Mouse (Mus musculus) embryo, embryonic 9.5 days (tissue): ENCODE data around the gene Fzr1.

Experiments used
- DNase-seq: peaks from one replicate; pipeline ENCODE4 v3.0.0-alpha.2; 2017; ENCODE audit errors: extremely low spot score

Gene Fzr1

DNA sequence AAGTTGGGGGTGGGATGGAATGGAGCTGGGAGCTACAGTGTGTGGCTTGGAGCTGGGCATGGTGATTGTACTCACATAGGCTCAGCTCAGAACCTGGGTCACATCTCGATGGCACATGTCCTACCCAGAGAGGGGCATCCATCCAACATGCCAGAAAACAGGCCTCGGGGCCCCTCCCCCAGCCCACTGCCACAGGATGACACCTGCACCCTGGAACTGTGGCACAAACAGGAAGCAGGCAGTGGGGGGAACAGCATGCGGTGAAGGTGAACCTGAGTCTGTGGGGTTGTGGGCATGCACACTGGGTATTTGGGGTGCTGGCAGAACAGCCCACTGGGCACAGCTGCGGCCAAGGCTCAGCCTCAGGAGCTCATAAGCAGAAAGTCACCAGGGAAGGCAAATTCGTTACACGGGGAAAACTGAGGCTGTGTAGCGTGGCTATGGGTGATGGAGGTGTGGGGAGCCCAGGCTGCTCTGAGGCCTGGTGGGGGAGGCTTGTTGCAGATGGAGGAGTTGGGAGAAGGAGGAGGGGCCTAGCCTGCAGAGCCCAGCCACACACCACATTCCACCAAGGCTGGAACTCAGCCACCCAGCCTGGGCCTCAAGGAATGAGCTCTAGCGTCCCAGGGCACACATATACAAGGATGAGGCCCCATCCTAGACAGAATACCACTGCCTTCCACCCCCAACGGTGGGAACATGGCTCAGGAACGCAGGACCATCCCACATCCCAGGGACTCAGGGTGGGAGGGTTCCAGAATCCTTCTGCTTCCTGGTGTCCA is 48.9 kb downstream of the Fzr1 start:
- DNase-seq, result no peak

DNA sequence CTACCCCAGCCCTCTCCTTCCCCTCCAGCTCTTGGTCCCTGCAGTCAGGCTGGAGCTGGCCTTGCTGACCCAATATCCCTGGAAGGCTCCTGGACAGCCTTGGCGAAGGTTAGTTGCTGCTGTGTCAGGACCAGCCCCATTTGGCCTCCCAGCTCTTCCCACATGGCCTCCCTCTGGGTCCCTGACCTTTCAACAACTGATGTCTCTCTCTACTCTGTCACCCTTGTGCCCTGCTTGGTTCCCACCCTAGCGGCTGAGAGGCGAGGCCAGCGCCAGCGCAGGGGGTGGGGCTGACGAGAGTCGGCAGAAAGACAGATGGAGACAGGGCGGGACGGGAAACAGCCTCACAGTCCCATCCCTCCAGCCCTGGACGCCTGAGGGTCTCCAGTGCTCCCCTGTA is 49.9 kb downstream of the Fzr1 start, which contains the start of gene Tbxa2r:
Gene Tbxa2r, plus strand, starts transcription at position 346 of the 400 bp plus-strand sequence.
- no peak for DNase-seq

DNA sequence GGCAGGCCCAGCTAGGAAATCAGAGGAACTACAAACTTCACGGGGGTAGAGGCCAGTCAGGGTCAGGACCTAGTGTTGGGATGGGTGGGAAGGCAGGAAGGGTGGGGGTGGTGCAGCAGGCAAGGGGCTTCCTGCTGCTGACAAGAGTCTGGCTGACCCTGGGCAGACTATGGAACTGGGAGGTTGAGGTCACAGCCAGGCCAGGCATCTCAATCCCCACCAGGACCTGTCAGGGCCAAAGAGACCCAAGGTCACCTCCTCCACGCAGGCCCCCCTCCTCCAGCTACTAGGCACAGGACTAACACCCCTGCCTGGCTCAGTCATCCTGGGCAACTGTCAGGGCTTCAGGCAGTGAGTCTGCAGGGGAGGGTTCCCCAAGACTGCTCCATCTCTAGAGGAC is 50.4 kb downstream of the Fzr1 start:
- DNase-seq, result no peak

DNA sequence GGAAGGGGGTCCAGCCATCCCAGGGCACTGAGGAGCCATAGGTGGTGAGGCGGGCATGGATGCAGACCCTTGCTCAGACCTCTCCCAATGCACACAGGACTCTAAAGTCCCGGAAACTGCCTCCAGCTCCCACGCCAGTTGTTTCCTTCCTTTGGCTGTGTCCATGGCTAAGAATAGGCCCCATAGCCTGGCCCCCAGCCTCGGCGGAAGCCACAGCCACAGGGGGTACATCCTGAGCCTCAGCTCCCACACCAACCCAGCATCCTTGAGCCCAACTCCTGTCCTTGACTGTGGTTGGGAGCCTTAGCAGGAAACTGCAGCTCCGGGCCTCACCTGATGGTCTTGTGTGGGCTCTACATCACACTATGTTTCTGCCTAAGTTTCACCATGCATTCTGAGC is 51.5 kb downstream of the Fzr1 start:
- no peak for DNase-seq

DNA sequence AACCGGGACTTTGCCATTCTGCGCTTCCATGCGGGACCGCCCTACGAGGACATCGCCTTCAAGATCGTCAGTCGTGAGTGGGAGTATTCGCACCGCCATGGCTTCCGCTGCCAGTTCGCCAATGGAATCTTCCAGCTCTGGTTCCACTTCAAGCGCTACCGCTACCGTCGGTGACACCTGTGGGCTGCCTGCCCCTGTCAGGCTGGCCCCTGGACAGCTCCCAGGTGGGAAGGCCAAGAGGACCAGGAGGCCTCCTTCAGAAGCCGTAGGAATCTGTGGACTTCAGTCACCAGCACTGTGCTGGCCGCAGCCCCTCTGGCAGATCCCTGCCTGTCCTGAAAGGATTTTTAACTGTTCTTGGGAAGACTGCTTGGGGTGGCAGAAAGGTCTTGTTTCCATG is 52.5 kb downstream of the Fzr1 start:
- DNase-seq, result no peak

DNA sequence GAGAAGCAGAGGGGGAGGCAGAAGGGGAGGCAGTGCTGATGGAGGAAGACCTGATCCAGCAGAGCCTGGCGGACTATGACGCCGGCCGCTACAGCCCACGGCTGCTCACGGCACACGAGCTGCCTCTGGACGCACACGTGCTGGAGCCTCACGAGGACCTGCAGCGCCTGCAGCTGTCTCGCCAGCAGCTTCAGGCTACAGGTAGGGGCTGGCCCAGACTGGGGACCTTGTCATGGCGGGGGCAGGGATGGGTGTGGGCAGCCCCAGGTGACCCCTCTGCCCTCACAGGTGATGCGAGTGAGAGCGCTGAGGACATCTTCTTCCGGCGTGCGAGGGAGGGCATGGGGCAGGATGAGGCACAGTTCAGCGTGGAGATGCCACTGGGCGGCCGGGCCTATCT is 53.1 kb downstream of the Fzr1 start:
- DNase-seq, result no peak

DNA sequence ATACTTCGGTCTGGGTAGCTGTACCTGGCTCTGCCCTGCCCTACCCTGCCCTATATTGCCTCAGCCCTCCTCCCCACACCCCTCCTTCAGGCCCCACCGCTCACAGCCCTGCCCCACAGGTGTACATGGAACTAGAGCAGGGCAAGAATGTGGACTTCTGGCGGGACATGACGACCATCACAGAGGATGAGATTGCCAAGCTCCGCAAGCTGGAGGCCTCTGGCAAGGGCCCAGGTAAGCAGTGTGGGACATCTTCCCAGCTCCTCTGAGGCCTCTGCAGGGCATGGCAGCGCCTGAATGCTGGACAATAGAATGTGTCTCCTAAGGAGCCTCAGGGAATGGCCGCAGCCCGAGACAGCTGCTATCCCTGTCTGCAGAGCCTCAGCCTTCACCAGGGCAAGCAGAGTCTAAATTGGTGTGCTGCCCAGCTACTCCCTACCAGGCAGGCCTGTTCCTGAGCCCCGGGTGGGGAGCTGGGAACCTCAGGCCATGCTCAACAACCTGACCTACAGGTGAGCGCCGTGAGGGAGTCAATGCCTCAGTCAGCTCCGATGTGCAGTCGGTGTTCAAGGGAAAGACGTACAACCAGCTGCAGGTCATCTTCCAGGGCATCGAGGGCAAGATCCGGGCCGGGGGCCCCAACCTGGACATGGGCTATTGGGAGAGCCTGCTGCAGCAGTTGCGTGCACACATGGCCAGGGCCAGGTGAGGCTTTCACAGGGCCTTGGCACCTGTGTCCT is 54.4 kb downstream of the Fzr1 start:
- no peak for DNase-seq

DNA sequence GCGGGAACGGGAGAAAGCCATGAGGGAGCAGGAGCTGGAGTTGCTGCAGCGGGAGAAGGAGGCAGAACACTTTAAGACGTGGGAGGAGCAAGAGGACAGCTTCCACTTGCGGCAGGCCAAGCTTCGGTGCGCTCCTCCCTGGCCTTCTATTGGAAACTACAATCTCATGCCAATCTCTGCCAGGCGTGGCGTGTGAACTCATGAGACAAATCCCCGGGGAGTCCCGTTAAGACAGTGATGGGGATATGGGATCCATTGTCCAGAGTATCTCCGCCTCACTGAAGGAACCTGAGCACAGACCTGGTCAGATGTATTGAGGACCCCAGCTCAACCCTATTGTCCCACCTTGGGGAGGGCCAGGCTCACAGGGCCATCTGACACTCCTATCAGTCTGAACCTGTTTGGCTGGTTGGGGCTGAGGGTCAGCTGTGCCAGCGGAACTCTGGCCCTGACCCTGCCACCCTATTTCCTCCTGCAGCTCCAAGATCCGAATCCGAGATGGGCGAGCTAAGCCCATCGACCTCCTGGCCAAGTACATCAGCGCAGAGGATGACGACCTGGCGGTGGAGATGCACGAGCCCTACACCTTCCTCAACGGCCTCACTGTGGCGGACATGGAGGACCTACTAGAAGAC is 55.1 kb downstream of the Fzr1 start:
- no peak for DNase-seq

DNA sequence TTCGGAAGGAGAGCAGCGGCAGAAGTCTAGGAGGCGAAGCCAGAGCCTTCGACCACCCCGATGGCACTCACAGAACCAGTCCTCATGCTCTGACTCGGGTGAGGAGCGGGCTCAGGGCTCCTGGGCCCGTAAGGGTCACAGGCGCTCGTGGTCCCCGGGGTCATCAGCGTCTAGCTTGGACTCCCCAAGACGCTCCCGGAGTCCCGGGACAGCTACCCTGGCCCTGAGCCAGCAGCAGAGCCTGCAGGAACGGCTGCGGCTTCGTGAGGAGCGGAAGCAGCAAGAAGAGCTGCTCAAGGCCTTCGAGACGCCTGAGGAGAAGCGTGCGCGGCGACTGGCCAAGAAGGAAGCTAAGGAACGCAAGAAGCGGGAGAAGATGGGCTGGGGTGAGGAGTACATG is 55.9 kb downstream of the Fzr1 start:
- DNase-seq, result no peak

DNA sequence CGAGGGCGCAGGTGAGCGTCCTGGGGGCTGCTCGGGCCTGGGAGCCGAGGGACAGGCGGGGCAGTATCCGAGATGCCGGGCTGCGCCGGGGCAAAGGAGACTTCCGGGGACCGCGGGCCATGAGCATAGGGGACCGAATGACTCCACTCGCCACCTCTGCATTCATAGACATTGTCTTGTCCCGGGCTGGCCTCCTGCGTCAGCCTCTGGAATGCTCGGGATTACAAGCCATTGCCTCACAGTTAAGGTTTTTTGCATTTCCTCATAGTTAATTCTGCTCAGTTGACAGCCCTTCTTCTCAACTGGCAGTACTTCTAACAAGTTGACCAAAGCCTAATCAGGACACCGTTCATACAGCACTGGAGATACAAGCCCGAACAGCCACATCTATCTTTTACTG is 56.9 kb downstream of the Fzr1 start:
- DNase-seq, result no peak

DNA sequence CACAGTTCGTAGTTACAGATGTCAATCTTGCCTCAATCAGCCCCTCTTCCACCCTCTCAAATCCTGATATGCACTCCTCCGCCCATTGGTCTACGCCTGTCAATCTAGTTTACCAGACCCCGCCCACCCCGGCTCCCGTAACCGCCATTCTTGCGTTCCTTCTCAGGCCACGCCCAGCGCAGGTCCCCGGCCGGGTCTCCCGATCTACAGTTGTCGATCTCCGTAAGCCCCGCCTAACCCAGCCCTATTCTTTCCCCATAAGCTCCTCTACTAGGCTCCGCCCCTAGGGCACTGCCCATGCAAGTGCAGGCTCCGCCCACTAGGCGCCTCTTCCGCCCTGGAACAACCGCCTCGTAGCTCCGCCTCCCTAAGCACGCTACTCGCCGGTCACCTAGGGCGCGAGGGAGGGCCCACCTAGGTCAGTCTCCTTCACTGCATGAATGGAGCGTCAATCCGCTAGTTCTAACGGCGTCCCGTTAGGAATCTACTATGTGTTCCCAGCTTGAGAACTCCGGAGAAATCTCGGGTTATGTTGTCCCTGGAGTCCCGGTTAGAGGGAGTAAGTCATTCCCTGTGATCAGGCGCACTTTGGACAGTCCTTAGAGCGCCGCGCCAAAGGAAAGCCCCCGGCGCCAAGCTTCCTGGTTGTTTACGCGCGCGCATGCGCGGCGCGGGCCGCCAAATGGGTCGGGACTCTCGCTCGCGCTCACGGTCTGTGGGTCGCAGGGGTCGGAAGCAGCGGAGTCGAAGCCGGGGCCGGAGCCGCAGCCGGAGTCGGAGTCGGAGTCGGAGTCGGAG is 57.6 kb downstream of the Fzr1 start, which contains the start of gene Cactin:
Gene Cactin, plus strand, starts transcription at position 554 of the 798 bp plus-strand sequence.
- DNase-seq, result peak; percentile 99

DNA sequence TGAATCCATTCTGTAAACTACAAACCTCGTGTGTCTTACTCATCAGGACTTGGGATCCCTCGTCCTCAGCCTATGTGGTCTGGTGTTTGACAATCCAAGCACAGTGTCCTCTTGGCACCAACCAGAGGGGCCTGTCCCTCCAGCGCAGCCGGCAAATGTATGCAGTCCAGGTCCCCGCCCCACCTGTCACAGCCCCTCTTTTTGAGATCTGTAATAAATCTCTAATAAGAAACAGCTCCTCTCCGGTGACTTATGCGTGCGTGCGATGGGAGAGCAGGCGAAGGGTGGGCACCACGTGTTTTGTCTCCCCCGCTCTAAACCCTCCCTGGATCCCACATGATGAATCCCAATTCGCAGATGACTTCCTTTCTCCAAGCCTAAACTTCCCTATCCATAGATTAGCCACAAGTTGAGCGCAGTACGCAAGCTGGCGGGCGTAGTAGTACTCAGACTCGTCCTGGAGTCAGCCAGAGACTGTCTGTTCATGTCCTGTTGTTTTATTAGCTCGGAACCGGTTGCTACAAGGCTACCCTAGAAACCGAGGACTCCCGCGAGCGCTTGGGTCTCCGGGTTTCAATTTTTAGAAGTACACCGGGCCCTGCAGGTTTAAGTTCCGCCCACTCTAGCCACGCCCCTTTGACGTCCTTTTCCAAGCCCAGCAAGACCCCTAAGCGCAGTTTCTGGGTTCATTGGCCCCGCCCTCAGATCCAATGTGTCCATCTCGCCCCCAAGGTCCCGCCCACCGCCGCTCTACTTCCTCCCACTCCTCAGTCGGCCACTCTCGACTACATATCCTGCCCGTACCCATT is 58.4 kb downstream of the Fzr1 start:
- peak; percentile 99 for DNase-seq

DNA sequence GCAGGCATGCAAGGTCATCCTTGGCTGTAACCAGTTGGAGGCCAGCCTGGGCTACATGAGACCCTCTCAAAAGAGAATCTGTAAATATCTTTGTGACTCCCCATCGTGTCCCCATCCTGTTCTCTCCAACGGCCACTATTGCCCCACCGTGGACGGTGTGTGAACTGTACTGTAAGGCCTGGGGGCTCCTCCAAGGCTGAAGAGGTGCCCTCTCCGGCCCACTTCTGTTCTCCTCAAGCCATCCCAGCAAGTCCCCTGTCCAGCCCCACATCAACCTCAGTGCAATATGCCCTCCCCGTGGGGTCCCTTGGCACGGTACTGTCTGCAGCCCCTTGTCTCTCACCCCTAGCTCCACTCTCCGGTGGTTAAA is 59.0 kb downstream of the Fzr1 start:
- DNase-seq, result no peak

DNA sequence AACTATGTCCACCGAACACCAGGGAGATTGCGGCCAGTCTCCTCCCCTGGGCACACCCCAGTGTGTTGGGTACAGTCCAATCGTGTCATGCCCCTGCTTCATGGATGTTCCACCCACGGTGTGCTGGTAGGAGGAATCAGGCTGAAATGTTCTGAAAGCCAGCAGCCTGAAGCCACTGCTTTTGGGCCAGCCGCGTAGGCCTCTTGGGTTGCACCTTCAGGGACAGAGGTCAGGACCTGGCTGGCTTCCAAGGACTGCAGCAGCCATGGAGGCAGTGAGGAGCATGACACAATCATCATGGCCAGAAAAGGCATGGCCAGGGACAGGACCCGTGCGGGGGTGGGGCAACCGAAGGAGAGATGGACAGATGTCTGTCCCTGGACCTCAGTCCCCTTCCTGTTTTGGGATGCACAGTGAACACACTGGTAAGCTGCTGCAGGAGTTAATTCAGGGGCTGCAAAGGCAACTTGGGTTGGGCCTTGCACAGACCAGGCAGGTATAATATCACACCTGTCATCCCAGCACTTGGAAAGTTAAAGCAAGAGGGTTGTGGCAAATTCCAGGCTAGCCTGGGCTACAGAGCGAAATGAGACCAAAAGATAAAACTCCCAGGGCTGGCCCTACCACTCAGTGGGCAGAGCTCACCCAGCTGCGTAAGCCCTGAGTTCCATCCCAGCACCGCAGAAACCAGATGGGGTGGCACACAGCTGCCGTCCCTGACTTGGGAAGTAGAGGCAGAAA is 59.6 kb downstream of the Fzr1 start:
- DNase-seq, result no peak

DNA sequence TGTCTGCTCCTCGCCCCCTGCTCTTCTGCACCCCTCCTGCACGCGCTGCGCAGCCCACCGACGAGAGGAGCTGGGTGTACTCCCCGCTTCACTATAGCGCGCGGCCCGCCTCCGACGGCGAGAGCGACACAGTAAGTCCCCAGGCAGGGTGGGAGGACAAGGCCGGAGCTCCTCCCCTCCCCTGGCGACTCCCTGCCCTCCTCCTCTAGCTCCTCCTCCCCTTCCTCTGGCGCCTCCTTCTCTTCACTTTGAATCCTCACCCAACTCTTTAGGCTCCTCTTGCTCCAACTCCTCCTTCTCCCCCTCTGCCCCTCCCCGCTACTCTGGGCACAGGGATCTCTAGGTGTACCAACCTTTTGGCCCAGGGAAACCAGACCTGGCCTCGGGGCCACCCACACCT is 61.0 kb downstream of the Fzr1 start:
- no peak for DNase-seq

DNA sequence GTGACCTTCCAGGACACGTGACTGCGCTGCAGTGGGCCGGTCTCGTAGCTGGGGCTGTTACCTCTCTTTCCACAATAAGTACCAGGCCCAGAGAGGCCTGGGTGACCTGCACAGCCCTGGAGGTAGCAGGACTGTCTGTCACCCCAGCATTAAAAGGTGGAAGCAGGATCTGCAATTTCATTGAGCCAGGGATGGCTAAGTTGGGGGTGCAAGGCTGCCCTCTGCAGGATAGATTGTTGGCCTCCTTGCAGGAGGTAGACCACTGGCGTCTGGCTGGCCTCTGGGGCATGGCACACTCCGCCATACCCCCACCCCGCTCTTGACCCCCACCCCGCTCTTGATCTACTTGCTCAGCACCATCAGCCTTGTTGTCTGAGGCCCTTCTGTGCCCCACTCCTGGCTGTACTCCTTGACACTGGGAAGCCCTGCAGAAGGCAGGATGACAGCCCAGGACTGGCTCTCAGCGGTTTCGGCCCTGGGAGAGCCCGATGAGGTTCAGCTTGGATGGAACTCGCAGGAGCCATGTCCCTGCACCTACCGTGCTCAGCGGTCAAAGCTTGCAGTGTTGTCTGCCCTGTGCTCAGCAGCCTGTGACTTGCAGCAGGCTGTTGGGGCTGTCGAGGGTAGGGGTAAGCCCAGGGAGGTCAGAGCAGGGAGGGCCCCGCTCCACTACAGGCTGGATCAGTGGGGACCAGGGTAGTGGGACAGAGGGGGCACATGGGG is 61.8 kb downstream of the Fzr1 start:
- DNase-seq, result no peak
